Mouse (Mus musculus) cerebellum, adult 18-20 months (tissue): ENCODE data around the gene Smg8.

Experiments
- DNase-seq, 2 experiments: peaks; one replicate each; pipeline ENCODE4 v3.0.0; 2021

Gene Smg8

DNA sequence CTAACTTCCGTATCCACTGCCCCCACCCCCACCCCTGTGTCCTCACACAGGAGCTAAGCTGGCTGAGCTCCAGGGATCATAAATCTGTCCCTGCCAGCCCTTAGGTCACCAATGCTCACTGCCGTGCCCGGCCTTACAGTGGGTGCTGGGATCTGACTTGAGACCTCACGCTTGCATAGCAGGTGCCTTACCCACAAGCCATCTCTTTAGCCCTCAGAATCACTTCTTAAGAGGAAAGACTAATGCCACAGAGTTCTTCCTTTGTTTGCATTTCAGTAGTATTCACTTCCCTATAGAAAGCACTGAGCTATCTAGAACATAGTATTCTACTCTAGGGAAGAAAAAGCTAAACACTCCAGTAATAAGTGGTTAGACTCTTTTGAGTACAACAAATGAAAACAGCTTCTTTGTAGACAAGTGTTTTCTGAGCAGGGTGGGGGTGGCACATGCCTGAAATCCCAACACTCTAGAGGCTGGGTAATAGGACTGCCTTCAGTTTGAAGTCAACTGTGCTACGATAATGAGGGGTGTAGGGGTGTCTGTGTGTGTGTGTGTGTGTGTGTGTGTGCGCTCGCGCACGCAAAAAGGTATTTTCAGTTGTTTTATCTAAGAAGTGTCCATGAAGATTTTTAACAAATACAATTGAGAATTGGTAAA, 47.1 kb downstream of the Smg8 start:
- DNase-seq, result no peak

GRCm38 (mm10) chr11:87036180-87036579, 50.4 kb downstream of the Smg8 start:
- no peak for DNase-seq

GRCm38 (mm10) chr11:87028212-87028611, 58.4 kb downstream of the Smg8 start:
- DNase-seq, result no peak
